Mouse (Mus musculus): Measurements from ENCODE around the gene H2-T24.
"Not testable (repeated sequence)": the region's sequence is repeated elsewhere in the genome, so short reads cannot be mapped to it uniquely, and the experiment has no call there.

H2-T24 gene

GRCm38 (mm10) chr17:36020191-36021073 is at the start of gene H2-T24:
TSS of gene H2-T24 (minus strand) at chr17:36020560.
- DNase-seq (ENCODE audit: low spot score in 2 of 2), result peak in 1 of 2 experiments; percentile 29

DNA sequence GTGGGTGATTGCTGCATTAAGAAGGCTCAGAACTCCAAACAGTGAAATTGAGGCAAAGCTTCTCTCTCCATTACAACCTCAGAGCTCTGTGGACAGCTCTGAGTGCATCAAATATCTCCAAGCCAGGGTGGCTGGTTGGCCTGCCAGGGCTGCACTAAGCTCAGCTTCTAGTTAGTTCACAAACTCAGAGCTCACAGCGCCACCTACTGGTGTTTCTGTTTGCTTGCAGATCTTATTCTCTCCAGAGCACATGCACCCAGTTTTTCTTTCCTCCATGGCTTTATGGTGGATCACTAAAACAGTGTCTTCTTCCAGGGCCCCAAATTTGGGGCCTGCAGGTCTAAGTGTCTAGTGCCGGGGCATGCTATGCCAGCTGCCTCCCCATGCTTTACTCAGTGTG is 40.5 kb upstream of the H2-T24 start:
- peak; percentile 56 to 84 for DNase-seq (ENCODE audit: low spot score in 2 of 2)

DNA sequence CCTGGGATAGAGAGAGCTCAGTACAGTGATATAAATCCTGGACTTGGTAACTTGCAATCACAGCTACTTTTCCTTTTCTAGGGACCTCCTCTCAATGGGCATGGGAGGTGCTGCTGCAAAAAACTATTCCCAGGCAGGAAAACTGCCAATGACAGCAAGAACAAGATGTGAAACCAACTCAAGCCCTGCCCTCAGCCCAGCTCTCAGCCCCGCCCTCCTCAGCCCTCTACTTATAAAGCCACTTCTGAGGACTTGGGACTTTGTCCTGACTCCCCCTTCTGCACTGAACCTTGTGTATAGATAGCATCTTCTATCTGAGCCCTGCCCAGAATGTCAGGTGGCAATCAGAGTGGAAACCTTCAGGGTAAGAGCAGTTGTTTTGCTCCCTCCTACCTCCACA is 38.0 kb upstream of the H2-T24 start, which contains the start of gene Gm11127:
Gene Gm11127, minus strand, starts transcription at position 10 of the 400 bp plus-strand sequence.
- not testable (repeated sequence) for DNase-seq (ENCODE audit: low spot score in 2 of 2)

- DNase-seq (ENCODE audit: low spot score in 2 of 2), result not testable (repeated sequence)
Measured at GRCm38 (mm10) chr17:36057927-36058326, 37.6 kb upstream of the H2-T24 start.

DNA sequence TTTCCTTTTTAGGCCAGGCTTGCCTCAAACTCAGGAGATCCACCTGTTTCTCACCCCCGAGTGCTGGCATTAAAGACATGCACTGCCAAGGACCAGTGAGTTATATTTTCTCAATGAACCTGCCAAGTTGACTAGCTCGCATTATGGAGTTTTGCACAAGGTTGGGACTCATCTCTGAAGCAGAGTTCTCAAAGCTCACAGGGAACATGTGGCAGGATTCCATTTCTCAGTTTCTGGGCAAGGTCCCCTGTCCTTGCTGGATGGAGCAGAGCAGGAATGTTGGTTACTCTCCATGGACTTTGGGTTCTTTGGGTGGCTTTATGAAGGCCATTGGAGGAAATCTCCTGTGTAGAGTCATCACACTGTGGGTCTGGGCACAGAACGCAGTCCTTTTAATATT is 22.9 kb upstream of the H2-T24 start:
- no peak for DNase-seq (ENCODE audit: low spot score in 2 of 2)

- DNase-seq (ENCODE audit: low spot score in 2 of 2), result peak; percentile 62 to 68
Measured at GRCm38 (mm10) chr17:36042610-36043169, 22.3 kb upstream of the H2-T24 start, which contains the start of the genes H2-T22 and Gm6034. TSS of gene H2-T22 (minus strand) at chr17:36042747. TSS of gene Gm6034 (plus strand) at chr17:36042961.

DNA sequence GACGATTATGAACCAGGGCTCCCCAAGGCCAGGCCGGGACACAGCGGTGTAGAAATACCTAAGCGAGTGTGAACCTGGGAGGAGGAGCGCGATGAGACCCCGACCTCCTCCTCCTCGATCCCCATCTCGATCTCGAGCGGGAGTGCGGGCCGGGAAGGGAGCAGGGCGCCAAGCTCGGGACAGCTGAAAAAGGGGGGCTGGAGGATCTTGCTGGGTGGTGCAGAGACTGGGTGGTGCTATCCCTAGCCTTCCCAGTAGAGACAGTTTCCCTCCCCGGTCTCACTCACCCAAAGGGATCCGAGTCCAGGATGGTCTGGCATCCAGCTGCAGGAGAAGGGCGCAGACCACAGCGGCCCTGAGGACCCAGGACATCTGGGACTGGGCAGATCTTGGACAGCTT is 21.7 kb upstream of the H2-T24 start:
- DNase-seq (ENCODE audit: low spot score in 2 of 2), result not testable (repeated sequence)

GRCm38 (mm10) chr17:36040604-36041003 is 20.2 kb upstream of the H2-T24 start:
- DNase-seq (ENCODE audit: low spot score in 2 of 2), result not testable (repeated sequence)

DNA sequence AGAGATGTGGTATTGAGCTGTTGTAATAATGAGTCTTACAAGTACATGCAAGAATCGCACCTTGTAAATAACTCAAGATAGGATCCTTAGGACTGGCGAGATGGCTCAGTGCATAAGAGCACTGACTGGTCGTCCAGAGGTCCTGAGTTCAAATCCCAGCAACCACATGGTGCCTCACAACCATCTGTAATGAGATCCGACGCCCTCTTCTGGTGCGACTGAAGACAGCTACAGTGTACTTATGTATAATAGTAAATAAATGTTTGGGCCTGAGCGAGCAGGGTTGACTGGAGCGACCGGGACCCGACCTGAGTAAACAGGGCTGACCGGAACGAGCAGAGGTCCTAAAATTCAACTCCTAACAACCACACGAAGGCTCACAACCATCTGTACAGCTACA is 15.8 kb upstream of the H2-T24 start:
- DNase-seq (ENCODE audit: low spot score in 2 of 2), result not testable (repeated sequence)

- not testable (repeated sequence) for DNase-seq (ENCODE audit: low spot score in 2 of 2)
Measured at GRCm38 (mm10) chr17:36035010-36035638, 14.8 kb upstream of the H2-T24 start.

DNA sequence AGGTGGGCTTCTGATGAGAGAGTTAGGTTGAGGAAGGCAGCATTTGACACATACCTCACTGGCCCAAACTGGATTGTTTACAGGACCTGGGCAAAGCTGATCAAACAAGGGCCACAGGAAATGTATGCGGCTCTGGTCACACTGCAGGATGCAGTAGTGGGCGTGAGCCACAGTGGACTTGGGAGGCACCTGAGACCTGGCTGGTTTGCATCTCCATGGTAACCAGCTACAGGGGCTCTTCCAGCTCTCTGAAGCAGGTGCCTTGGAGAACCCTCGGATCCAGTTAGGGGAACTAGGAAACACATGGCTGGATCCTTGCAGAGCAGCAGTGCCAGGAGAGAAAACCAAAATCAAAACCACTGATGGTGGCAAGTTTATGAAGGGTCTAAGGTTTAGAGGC is 14.2 kb upstream of the H2-T24 start:
- not testable (repeated sequence) for DNase-seq (ENCODE audit: low spot score in 2 of 2)

DNA sequence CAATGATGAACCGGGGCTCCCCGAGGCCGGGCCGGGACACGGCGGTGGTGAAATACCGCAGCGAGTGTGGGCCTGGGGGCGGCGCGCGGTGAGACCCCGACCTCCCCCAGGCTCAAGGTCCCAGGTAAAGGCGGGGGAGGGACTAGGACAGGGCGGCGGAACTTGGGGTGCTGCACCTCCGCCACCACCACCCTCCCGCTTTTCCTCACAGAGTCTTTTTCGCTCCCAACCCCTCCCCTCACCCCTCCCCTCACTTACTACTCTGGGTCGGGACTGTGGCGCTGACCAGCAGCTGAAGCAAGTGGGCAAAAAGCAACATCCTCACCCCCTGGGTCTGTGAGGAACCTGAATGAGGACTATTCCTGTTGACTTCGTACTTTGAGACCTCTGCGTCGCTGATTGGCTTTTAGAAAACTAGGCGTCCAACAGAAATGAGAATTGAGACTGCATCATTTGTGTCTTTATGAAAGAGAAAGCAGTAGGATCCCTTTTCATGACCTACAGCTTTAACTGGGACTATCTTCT is 12.1 kb upstream of the H2-T24 start, which contains the start of gene H2-T23:
Gene H2-T23, minus strand, starts transcription at position 505 of the 525 bp plus-strand sequence.
- DNase-seq (ENCODE audit: low spot score in 2 of 2), result not testable (repeated sequence)

GRCm38 (mm10) chr17:36031583-36032331 is 11.4 kb upstream of the H2-T24 start:
- DNase-seq (ENCODE audit: low spot score in 2 of 2), result not testable (repeated sequence)

GRCm38 (mm10) chr17:36030703-36031582 is 10.6 kb upstream of the H2-T24 start:
- DNase-seq (ENCODE audit: low spot score in 2 of 2), result not testable (repeated sequence)

GRCm38 (mm10) chr17:36030046-36030702 is 9.8 kb upstream of the H2-T24 start:
- DNase-seq (ENCODE audit: low spot score in 2 of 2), result not testable (repeated sequence)

DNA sequence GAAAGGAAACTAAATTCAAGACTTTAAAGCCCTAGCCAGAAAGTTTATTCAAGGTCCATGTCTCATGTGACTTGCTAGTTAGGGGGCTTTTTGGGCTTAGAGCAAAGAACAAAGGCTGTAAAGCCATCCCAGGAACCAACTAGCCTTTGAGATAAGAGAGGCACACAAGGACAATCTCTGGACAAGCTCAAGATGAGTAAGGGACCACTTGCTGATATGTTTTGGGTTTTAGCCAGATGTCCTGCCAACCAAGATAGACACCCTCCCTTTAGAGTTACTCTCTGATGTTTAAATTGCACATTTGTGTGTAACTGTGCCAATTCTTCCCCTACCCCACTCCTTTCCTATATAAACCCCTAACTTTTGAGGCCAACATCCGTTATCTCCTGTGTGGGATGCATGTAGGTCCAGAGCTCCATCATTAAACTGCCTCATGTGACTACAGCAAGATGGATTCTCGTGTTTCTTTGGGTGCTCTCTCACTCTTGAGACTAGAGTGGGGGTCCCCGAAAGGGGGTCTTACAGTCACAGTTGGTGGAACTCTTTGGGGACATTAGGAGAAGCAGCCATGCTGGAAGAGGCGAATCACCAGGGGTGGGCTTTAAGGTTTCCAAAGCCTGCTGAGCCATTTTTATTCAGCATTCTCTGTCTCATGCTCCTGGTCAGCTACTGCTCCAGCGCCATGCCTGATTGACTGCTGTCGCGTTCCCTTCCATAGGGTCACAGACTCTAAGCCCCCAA is 8.7 kb upstream of the H2-T24 start:
- DNase-seq (ENCODE audit: low spot score in 2 of 2), result no peak

GRCm38 (mm10) chr17:36027663-36028062 is 7.3 kb upstream of the H2-T24 start:
- DNase-seq (ENCODE audit: low spot score in 2 of 2), result no peak

DNA sequence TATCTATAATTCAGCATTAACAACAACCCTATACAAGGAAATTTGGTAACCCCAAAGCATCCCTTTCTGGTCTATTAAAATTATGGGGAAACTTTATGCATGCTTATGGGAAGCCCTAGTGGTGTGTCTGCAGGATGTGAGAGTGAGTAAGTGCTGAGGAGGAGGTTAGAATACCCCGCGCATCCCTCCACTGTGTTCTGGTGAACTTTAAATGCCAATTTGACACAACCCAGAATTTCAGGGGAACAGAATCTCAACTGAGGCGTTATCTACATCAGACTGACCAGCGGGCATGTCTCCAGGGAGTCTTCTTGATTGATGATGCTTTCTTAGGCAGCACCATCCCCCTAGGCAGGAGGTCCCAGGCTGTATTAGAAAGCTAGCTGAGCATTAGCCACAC is 5.5 kb upstream of the H2-T24 start:
- DNase-seq (ENCODE audit: low spot score in 2 of 2), result no peak

DNA sequence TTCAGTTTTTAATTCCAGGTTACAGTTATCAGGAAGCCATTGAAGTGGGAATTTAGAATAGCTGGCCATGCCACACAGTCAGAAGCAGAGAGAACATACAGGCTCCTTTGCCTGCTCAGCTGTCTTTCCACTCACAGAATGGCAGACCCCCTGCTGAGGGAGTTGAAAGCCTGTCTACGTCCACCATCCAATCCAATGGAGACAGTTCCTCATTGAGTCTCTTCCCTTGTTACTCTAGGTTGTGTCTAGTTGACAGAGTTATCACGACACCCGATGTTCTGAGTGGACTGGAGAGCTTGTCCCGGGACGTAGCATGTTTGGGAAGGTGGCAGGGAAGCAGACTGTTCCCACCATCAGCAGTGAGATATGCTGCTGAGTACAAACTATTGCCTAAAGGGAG is 4.8 kb upstream of the H2-T24 start:
- DNase-seq (ENCODE audit: low spot score in 2 of 2), result no peak
